Mouse (Mus musculus) midbrain, embryonic 13.5 days (tissue): ENCODE results near the gene Vmn2r39. TPM values are rescaled to one million over a fixed set of nuclear protein-coding genes. Genes with fewer than 3 reads are reported as not detected.
"Not testable (repeated sequence)": the region's sequence is repeated elsewhere in the genome, so short reads cannot be mapped to it uniquely, and the experiment has no call there.

Experiments
- ATAC-seq: fragments of 200-750 bp; cut with Nextera tagmentation; 2 replicates; pipeline ENCODE4 v1.8.0; 2017; ENCODE audit warnings: mild to moderate bottlenecking, moderate TSS enrichment, moderate library complexity
- H3K27ac ChIP-seq: fragments of 300-500 bp; sonication (generic); 2 replicates; pipeline ENCODE4 v1.5.1; 2015; ENCODE audit warnings: inconsistent platforms, mild to moderate bottlenecking, moderate library complexity
- H3K27me3 ChIP-seq: fragments of 300-500 bp; sonication (generic); 2 replicates; pipeline ENCODE4 v1.6.1; 2015; ENCODE audit warnings: mild to moderate bottlenecking, inconsistent platforms
- H3K36me3 ChIP-seq: fragments of 300-500 bp; sonication (generic); 2 replicates; pipeline ENCODE4 v1.6.1; 2015; ENCODE audit warnings: mild to moderate bottlenecking, inconsistent platforms
- H3K4me1 ChIP-seq: fragments of 300-500 bp; sonication (generic); replicated peaks from 2 replicates; pipeline ENCODE4 v1.6.1; 2015; ENCODE audit warnings: inconsistent platforms
- H3K4me2 ChIP-seq: fragments of 300-500 bp; sonication (generic); replicated peaks from 2 replicates; pipeline ENCODE4 v1.6.1; 2015; ENCODE audit warnings: moderate library complexity, mild to moderate bottlenecking, inconsistent platforms
- H3K4me3 ChIP-seq: fragments of 300-500 bp; sonication (generic); replicated peaks from 2 replicates; pipeline ENCODE4 v1.5.1; 2015; ENCODE audit warnings: mild to moderate bottlenecking, inconsistent platforms
- H3K9ac ChIP-seq: fragments of 300-500 bp; sonication (generic); replicated peaks from 2 replicates; pipeline ENCODE4 v1.6.1; 2015; ENCODE audit warnings: mild to moderate bottlenecking, inconsistent platforms
- H3K9me3 ChIP-seq: fragments of 300-500 bp; sonication (generic); 2 replicates; pipeline ENCODE4 v1.6.1; 2016; ENCODE audit warnings: mild to moderate bottlenecking, inconsistent platforms
- WGBS: fragments of 180-500 bp; shearing (Covaris S2); methylation state at CpG from one replicate; pipeline ENCODE4 v1.1.7; 2015; 5-methylcytosine and 5-hydroxymethylcytosine counted together
- polyA plus RNA-seq: library from polyadenylated mRNA; unstranded; fragments of >200 nt; fragmentation: Nextera tagmentation; extraction: Ambion mirVana; gene quantifications from 2 replicates; pipeline ENCODE4 v1.2.1, GENCODE M21; 2015

The Vmn2r39 gene
- polyA plus RNA-seq, result not detected in 2 replicates

- H3K27me3 ChIP-seq, ATAC-seq, H3K4me3 ChIP-seq, H3K4me2 ChIP-seq, H3K9me3 ChIP-seq, H3K27ac ChIP-seq, H3K36me3 ChIP-seq, H3K9ac ChIP-seq, H3K4me1 ChIP-seq: not testable (repeated sequence)
Observed at GRCm38 (mm10) chr7:9030698-9031097, at the start of gene Vmn2r39. Gene Vmn2r39, minus strand, starts transcription at chr7:9030798.

- not testable (repeated sequence) for ATAC-seq, H3K27me3 ChIP-seq
- 82% methylated on average over 4 of the region's 4 CpGs for WGBS
Observed at GRCm38 (mm10) chr7:9065353-9065752, 34.8 kb upstream of the Vmn2r39 start.

More at GRCm38 (mm10) chr7:9065353-9065752, 34.8 kb upstream of the Vmn2r39 start:
- H3K4me3 ChIP-seq, H3K4me2 ChIP-seq, H3K27ac ChIP-seq, H3K4me1 ChIP-seq, H3K9me3 ChIP-seq, H3K9ac ChIP-seq, H3K36me3 ChIP-seq: not testable (repeated sequence)

Other genes with a start within 250 kb of the Vmn2r39 start
- not detected in 2 replicates for gene Vmn2r40, start 99.4 kb downstream of the Vmn2r39 start, polyA plus RNA-seq
- not detected in 2 replicates for gene Vmn2r38, start 67.1 kb upstream of the Vmn2r39 start, polyA plus RNA-seq
- not detected in 2 replicates for gene Vmn2r37, start 192.9 kb upstream of the Vmn2r39 start, polyA plus RNA-seq